Mouse (Mus musculus): Measurements from ENCODE around the gene Tmem54.

GRCm38 (mm10) chr4:129055562-129055961 lies 49.8 kb upstream of the Tmem54 start:
- TF ChIP-seq POLR2A (IDR thresholded peaks at IDR 0.05; ENCODE audit: control insufficient read depth, extremely low read depth, insufficient read depth, low read length, poor library complexity), result no peak
- TF ChIP-seq CTCF (IDR thresholded peaks at IDR 0.05; ENCODE audit: borderline replicate concordance, control insufficient read depth, extremely low read depth, insufficient read depth, low read length, poor library complexity), result no peak

All from thymus, adult 2 months (tissue).